Mouse (Mus musculus) right cerebral cortex, adult 18-20 months (tissue): ENCODE results near the gene Tmem101.

Experiments used
- DNase-seq: peaks from one replicate; pipeline ENCODE4 v3.0.0; 2022; ENCODE audit warnings: mixed read lengths

Gene Tmem101

DNA sequence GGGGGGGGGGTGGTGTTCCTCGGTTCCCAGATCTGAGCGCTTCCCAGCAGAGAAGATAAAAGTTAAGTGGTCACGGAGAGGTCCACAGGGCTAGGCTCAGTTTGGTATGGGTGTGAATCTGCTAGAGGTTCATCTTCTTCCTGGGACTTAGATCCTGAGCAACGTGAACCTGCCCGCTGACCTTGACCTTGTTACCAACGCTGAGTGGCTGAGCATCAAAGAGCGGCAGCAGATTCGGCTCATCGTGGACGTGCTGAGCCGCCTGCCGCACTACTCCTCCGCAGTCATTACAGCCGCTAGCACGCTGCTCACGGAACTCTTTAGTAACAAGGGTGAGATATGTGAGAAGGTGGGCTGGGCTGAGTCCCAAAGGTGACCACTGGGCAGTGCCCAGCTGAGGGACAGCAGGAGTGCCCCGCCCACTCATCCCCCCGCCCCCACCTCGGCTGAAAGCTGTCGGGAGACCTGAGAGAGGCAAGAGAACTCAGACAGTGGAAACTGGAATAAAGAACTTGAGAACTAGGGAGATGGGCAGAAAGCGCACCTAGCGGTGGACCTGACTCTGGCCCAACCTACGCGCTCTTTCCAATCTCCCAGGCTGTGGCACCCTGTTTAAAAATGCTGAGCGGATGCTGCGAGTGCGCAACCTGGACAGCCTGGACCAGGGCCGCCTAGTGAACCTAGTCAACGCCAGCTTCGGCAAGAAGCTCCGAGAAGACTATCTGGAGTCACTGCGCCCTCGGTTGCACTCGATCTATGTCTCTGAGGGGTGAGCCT, 8.8 kb downstream of the Tmem101 start:
- no peak for DNase-seq

- no peak for DNase-seq
Observed at GRCm38 (mm10) chr11:102146531-102146930, 9.7 kb downstream of the Tmem101 start.

GRCm38 (mm10) chr11:102146005-102146404, 10.2 kb downstream of the Tmem101 start:
- no peak for DNase-seq

- DNase-seq = no peak
Observed at GRCm38 (mm10) chr11:102145471-102146001, 10.7 kb downstream of the Tmem101 start, which contains the start of gene Nags. TSS of gene Nags (plus strand) at chr11:102145513.

- no peak for DNase-seq
Observed at GRCm38 (mm10) chr11:102144957-102145470, 11.2 kb downstream of the Tmem101 start.

DNA sequence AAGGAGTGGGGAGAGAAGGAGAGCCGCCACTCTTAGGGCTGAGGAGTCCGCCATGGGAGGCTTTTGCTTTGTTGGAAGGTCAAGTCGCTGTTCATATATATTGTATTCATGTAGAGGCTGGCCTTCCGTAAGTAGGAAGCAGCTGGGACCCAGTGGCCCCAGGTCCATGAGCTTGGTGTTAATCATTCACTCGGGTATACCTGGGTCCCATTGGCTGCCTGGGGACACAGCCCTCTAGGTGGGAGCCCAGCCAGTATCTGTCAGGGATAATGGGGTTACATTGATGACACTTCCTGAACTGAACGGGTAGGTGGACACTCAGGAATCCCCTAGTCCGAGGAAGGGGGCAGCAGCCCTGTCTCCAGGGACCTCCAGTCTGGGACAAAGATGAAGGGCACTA, 13.8 kb downstream of the Tmem101 start:
- no peak for DNase-seq

GRCm38 (mm10) chr11:102140508-102140907, 15.7 kb downstream of the Tmem101 start:
- DNase-seq = peak; percentile 29

DNA sequence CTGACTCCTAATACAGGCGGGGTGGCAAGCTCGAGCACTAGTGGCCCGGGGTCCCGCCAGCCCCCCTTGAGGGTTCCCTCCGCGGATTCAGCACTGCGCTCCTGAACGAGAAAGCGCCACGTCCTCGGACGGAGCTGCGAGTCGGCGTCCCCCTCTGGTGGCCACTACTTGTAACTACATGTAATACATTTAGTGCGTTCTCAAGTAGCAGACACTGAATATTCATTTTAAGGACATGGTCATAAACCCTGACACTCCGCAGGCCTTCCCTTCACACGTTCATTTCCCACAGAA, 17.8 kb downstream of the Tmem101 start:
- peak; percentile 58 for DNase-seq

GRCm38 (mm10) chr11:102137625-102138446, 18.4 kb downstream of the Tmem101 start:
- no peak for DNase-seq

DNA sequence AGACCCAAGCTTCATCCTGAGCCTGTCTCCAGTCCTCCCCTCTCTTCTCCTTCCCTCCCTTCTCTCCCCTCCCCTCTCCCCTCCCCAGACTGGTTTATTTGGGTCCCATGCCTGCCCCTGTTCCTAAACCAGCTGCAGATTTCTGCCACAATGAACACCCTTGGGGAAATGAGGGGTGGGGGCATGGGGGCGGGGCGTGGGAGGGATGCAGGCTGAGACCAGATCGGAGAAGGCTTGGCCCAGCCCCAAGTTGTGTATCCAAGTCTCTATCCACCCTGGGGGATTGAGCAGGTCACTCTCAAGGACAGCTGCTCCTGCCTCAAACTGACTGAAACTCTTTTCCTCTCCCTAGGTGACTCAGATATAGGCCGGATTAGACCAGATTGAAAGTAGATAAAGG, 21.7 kb downstream of the Tmem101 start:
- DNase-seq = no peak

DNA sequence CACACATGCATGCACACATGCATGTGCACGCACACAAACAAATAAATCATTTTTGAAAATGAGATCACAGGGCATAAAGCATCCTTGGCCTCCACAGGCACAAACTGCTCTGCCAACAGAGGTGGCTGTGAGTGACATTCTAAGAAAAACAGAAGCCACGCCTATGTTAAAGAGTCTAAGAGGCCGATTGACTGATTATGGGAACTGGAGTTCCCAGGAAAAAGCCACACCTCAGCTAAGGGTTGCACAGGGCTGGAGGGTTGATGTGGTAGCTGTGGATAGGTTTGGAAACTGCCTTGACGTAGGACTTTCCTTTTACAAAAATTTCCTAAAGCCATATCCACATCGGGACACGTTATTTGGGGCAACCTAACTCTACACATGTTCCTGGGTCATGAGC, 38.8 kb downstream of the Tmem101 start:
- DNase-seq = no peak

DNA sequence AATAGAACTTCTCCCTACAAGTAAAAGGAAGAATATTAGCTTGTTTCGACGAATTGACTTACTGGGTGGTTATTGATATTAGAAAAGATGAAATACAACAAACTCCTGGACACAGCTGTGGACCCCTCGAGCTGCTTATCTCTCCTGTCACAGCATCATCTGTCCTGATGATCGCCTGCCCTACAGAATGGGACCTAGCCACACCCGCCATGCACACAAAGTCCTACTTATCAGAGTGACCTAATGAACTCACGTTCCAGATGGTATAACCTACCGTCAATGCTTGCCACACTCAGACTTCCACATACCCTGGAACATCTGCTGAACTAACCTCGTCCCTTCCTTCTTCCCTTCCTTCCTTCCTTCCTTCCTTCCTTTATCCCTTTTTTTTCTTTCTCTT, 40.0 kb downstream of the Tmem101 start:
- DNase-seq = no peak

DNA sequence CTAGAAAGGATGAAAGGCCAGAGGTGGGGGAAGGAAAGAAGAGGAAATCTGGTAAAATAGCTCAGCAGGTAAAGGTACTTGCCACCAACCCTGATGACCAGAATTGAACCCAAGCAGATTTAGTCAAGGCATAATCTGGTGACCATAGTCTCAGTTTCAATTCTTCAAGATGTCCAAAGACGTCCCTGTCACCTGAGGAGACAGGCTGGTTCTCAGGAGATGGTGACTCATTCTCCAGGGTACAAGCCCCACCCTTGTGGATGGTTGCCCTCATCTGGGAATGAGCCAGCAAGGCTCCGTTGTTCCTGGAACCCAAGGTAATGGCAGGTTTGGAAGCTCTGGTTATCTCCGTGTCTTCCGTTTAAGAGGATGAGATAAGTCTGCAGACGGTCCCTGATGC, 44.6 kb downstream of the Tmem101 start:
- DNase-seq = no peak

GRCm38 (mm10) chr11:102107732-102108131, 48.5 kb downstream of the Tmem101 start, which contains the start of gene Pyy:
TSS of gene Pyy (minus strand) at chr11:102107832.
- DNase-seq = no peak

DNA sequence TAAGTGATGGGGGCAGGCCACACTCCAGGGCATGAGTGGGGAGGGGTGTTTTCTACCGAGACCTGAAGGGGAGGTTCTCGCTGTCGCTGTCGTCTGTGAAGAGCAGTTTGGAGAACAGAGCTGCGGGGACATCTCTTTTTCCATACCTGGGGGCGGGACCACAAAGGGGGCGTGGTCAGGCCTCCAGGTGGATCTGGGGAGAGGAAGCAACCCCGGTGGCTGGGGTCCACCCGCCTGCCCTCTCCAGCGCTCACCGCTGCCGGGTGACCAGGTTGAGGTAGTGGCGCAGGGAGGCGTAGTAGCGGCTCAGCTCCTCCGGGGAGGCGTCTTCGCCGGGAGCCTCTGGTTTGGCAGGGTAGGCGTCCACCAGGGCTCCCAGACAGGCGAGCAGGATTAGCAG, 49.3 kb downstream of the Tmem101 start:
- DNase-seq = no peak
